Mouse (Mus musculus) liver, embryonic 15.5 days (tissue): ENCODE data around the gene Nptn. TPM values are rescaled to one million over a fixed set of nuclear protein-coding genes. Genes with fewer than 3 reads are reported as not detected.
"Not testable (repeated sequence)": the region's sequence is repeated elsewhere in the genome, so short reads cannot be mapped to it uniquely, and the experiment has no call there.

Experiments used
- ATAC-seq: fragments of 200-750 bp; cut with Nextera tagmentation; 2 replicates; pipeline ENCODE4 v1.8.0; 2017; ENCODE audit warnings: moderate number of reproducible peaks, mild to moderate bottlenecking, moderate library complexity; ENCODE audit not compliant: insufficient read depth
- H3K27ac ChIP-seq: fragments of 300-500 bp; sonication (generic); replicated peaks from 2 replicates; pipeline ENCODE4 v1.5.1; 2015; ENCODE audit warnings: mild to moderate bottlenecking, inconsistent platforms
- H3K27me3 ChIP-seq: fragments of 300-500 bp; sonication (generic); 2 replicates; pipeline ENCODE4 v1.6.1; 2015; ENCODE audit warnings: mild to moderate bottlenecking, inconsistent platforms
- H3K36me3 ChIP-seq: fragments of 300-500 bp; sonication (generic); replicated peaks from 2 replicates; pipeline ENCODE4 v1.6.1; 2015; ENCODE audit warnings: moderate library complexity, mild to moderate bottlenecking, inconsistent platforms
- H3K4me1 ChIP-seq: fragments of 300-500 bp; sonication (generic); replicated peaks from 2 replicates; pipeline ENCODE4 v1.6.1; 2015; ENCODE audit warnings: inconsistent platforms
- H3K4me2 ChIP-seq: fragments of 300-500 bp; sonication (generic); 2 replicates; pipeline ENCODE4 v1.6.1; 2015; ENCODE audit warnings: moderate library complexity, mild to moderate bottlenecking, inconsistent platforms
- H3K4me3 ChIP-seq: fragments of 300-500 bp; sonication (generic); replicated peaks from 2 replicates; pipeline ENCODE4 v1.5.1; 2015; ENCODE audit warnings: mild to moderate bottlenecking, inconsistent platforms
- H3K9ac ChIP-seq: fragments of 300-500 bp; sonication (generic); 2 replicates; pipeline ENCODE4 v1.6.1; 2015; ENCODE audit warnings: moderate library complexity, mild to moderate bottlenecking, inconsistent platforms
- H3K9me3 ChIP-seq: fragments of 300-500 bp; sonication (generic); replicated peaks from 2 replicates; pipeline ENCODE4 v1.6.1; 2016; ENCODE audit warnings: inconsistent platforms
- WGBS: fragments of 180-500 bp; shearing (Covaris S2); methylation state at CpG from one replicate; pipeline ENCODE4 v1.1.7; 2015; ENCODE audit warnings: mixed read lengths; ENCODE audit not compliant: insufficient replicate concordance; 5-methylcytosine and 5-hydroxymethylcytosine counted together
- polyA plus RNA-seq: library from polyadenylated mRNA; unstranded; fragments of >200 nt; fragmentation: Nextera tagmentation; extraction: Ambion mirVana; gene quantifications from 2 replicates; pipeline ENCODE4 v1.2.1, GENCODE M21; 2015

Gene Nptn
- polyA plus RNA-seq, 1 experiment from 2014 or later, result 87.9 TPM

GRCm38 (mm10) chr9:58549694-58550093 lies 32.3 kb upstream of the Nptn start:
- Histone ChIP-seq H3K4me2 (no peak overlapping the region), H3K4me3 (no peak overlapping the region), H3K27me3 (peaks cover 41% of the 10 kb centered on the region), H3K9me3 (no peaks in the 10 kb centered on the region), H3K27ac (no peak overlapping the region), H3K36me3 (no peaks in the 10 kb centered on the region), H3K9ac (no peak overlapping the region), H3K4me1 (peaks cover 7% of the 10 kb centered on the region)
- WGBS, result 58% methylated on average over 3 of the region's 3 CpGs
- no peak for ATAC-seq

DNA sequence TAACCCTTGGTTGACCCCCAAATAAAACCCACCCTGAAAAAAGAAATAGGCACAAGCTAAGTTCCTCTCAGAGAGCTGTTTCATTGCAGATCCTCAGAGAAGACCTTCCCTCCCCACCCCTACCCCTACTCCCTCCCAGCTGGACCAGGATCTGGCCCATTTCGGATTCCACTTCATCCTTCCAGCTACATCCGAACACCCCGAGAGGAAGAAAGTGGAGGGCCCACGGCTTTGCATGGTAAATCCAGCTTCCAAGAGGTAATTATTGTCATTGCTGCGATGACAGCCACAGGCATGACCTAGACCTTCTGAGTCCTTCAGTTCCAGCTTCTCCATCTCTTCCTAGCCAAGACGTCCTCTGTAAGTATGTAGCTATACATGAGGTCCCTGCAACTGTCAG lies 31.1 kb upstream of the Nptn start:
- no peak overlapping the region for H3K27ac ChIP-seq
- no peak overlapping the region for H3K9ac ChIP-seq
- no peak overlapping the region for H3K4me2 ChIP-seq
- H3K4me3 ChIP-seq, result no peak overlapping the region
- ATAC-seq, result no peak
- H3K36me3 ChIP-seq, result no peaks in the 10 kb centered on the region
- no peaks in the 10 kb centered on the region for H3K9me3 ChIP-seq
- H3K27me3 ChIP-seq, result peaks cover 54% of the 10 kb centered on the region
- H3K4me1 ChIP-seq, result peaks cover 19% of the 10 kb centered on the region
- 77% methylated on average over 6 of the region's 6 CpGs for WGBS

DNA sequence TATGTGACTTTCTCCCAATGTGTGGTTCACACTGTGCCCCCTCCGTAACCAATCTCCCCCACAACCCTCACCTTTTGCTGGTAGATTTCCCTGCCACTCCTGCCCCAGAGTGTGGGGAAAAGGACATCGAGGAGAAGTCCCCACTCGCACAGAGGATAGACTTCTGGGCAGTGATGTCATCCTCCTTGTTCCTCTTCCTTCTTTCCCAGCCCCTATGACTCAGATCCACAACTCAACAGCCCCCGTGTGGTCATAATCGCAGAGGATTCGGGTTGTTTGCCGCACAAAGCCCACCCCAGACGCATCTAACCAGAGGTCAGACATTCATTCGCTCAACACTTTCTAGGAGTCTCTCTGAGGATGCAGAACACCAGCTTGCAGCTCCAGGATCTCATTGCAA lies 30.0 kb upstream of the Nptn start:
- no peaks in the 10 kb centered on the region for H3K9me3 ChIP-seq
- no peak overlapping the region for H3K4me2 ChIP-seq
- no peak overlapping the region for H3K27ac ChIP-seq
- peaks cover 64% of the 10 kb centered on the region for H3K27me3 ChIP-seq
- 21% methylated on average over 9 of the region's 9 CpGs for WGBS
- no peak overlapping the region for H3K9ac ChIP-seq
- H3K4me3 ChIP-seq, result no peak overlapping the region
- no peak for ATAC-seq
- H3K4me1 ChIP-seq, result peaks cover 19% of the 10 kb centered on the region
- no peaks in the 10 kb centered on the region for H3K36me3 ChIP-seq

GRCm38 (mm10) chr9:58554056-58554907 lies 27.8 kb upstream of the Nptn start:
- ATAC-seq, result no peak
- Histone ChIP-seq H3K27ac (no peak overlapping the region), H3K9me3 (no peaks in the 10 kb centered on the region)

DNA sequence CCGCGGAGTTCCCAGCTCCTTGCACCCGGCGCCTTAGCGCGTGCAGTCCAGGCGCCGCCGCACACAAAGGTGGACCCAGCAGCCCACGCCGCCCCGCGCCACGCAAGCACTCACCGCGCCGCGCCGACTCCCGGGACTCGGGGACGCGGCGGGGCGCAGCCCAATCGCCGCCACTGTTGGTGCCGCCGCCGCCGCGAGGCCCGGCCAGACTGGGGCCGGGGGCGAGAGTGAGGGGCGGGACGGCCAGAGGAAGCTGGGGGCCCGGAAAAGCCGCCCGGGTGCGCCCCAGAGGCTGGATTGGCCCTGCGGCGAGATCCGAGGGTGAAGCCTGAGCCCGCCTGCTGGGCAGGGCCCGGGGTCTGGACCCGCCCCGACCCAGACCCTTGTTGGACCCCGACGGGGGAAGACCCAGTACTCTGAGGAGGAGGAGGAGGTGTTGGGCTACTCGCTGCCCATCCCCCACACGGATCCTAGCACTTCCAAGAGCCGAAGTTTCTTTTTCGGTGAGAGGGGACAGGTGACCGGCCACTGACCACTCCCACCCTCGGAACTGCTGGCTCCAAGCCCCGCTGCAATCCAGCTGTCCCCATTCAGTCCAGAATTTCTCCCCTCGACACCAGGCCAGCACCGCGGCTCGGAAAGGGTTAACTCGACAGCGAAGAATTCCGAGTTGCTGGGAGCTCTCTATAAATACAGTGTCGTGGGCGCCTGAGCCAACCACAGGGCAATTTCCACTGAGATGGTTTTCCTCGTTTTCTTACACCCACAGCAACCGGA lies 26.9 kb upstream of the Nptn start, which contains the start of gene Cd276:
Gene Cd276, minus strand, starts transcription at position 530 of the 777 bp plus-strand sequence.
- Histone ChIP-seq H3K9me3 (no peaks in the 10 kb centered on the region), H3K4me3 (peak within 1 kb of the TSS; percentile 59), H3K27me3 (peaks cover 83% of the 10 kb centered on the region), H3K4me1 (peaks cover 25% of the 10 kb centered on the region), H3K9ac (peak within 1 kb of the TSS; percentile 49), H3K36me3 (no peaks in the 10 kb centered on the region), H3K27ac (no peak within 1 kb of the TSS), H3K4me2 (peak within 1 kb of the TSS; percentile 75)
- whole genome bisulfite sequencing, result under 1% methylated on average over 68 of the region's 68 CpGs
- peak; percentile 42; the same call in 1 of the 2 replicates for ATAC-seq

More at GRCm38 (mm10) chr9:58554056-58554907, 27.8 kb upstream of the Nptn start:
- H3K4me3 ChIP-seq, result peak overlapping the region; percentile 59
- H3K27me3 ChIP-seq, result peaks cover 79% of the 10 kb centered on the region
- H3K4me2 ChIP-seq, result peak overlapping the region; percentile 75
- H3K36me3 ChIP-seq, result no peaks in the 10 kb centered on the region
- H3K4me1 ChIP-seq, result peaks cover 25% of the 10 kb centered on the region
- H3K9ac ChIP-seq, result peak overlapping the region; percentile 49
- WGBS, result 17% methylated on average over 23 of the region's 23 CpGs

GRCm38 (mm10) chr9:58555685-58556414 lies 26.2 kb upstream of the Nptn start:
- no peak for ATAC-seq
- H3K9me3 ChIP-seq, result no peaks in the 10 kb centered on the region
- no peak overlapping the region for H3K27ac ChIP-seq
- no peaks in the 10 kb centered on the region for H3K36me3 ChIP-seq
- H3K4me1 ChIP-seq, result peaks cover 25% of the 10 kb centered on the region
- 10% methylated on average over 9 of the region's 9 CpGs for WGBS
- no peak overlapping the region for H3K9ac ChIP-seq
- peak overlapping the region; percentile 75 for H3K4me2 ChIP-seq
- peaks cover 80% of the 10 kb centered on the region for H3K27me3 ChIP-seq
- H3K4me3 ChIP-seq, result peak overlapping the region; percentile 59

DNA sequence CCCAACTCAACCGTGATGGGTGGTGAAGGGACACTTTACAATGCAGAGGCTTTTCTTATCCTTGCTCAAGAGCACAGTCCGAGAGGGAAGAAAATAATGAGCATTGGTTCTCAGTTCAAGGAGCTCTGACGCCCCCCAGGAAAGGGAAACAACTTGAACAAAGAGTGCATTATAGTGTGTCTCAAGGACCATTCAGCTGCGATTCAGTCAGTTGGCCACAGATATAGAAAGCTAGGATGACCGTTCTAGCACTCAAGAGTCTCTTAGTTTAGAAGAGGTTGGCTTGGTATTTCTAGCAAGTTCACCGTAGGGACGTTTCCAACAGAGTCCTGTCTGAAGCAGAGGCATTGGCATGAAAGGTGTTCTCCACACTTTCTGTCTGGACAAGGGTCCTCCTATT lies 25.4 kb upstream of the Nptn start:
- Histone ChIP-seq H3K4me3 (no peak overlapping the region), H3K4me1 (peaks cover 25% of the 10 kb centered on the region), H3K27ac (no peak overlapping the region), H3K4me2 (no peak overlapping the region), H3K9ac (no peak overlapping the region), H3K27me3 (peaks cover 76% of the 10 kb centered on the region), H3K36me3 (no peaks in the 10 kb centered on the region), H3K9me3 (no peaks in the 10 kb centered on the region)
- 48% methylated on average over 7 of the region's 7 CpGs for WGBS
- no peak for ATAC-seq

GRCm38 (mm10) chr9:58557457-58558455 lies 24.3 kb upstream of the Nptn start:
- Histone ChIP-seq H3K27me3 (peaks cover 71% of the 10 kb centered on the region), H3K9ac (no peak overlapping the region), H3K9me3 (no peaks in the 10 kb centered on the region), H3K4me1 (peaks cover 25% of the 10 kb centered on the region), H3K4me3 (no peak overlapping the region), H3K27ac (no peak overlapping the region), H3K36me3 (no peaks in the 10 kb centered on the region), H3K4me2 (no peak overlapping the region)
- ATAC-seq, result no peak
- WGBS, result 15% methylated on average over 3 of the region's 3 CpGs

GRCm38 (mm10) chr9:58560211-58560610 lies 21.8 kb upstream of the Nptn start:
- peaks cover 46% of the 10 kb centered on the region for H3K27me3 ChIP-seq
- H3K27ac ChIP-seq, result no peak overlapping the region
- no peak for ATAC-seq
- H3K36me3 ChIP-seq, result no peaks in the 10 kb centered on the region
- no peak overlapping the region for H3K4me2 ChIP-seq
- H3K9ac ChIP-seq, result no peak overlapping the region
- H3K9me3 ChIP-seq, result no peaks in the 10 kb centered on the region
- peaks cover 12% of the 10 kb centered on the region for H3K4me1 ChIP-seq
- WGBS, result 12% methylated on average over 3 of the region's 3 CpGs
- no peak overlapping the region for H3K4me3 ChIP-seq

DNA sequence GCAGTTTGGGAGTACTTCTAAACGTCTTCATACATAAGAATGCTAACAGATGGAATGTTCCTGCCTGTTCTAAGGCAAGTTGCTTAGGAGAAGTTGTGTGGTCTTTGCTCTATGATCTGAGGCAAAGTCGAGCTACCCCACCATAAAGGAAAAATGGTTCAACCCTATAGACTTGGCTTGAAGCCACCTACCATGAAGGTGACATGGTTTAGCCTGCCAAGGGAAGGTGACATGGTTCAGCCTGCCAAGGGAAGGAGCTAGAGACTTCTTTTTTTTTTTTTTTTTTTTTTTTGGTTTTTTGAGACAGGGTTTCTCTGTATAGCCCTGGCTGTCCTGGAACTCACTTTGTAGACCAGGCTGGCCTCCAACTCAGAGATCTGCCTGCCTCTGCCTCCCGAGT lies 16.1 kb upstream of the Nptn start:
- not testable (repeated sequence) for H3K9ac ChIP-seq, H3K36me3 ChIP-seq, H3K4me2 ChIP-seq, H3K9me3 ChIP-seq, H3K4me3 ChIP-seq, ATAC-seq, H3K27ac ChIP-seq, H3K4me1 ChIP-seq
- WGBS, result 47% methylated on average over 3 of the region's 3 CpGs
- H3K27me3 ChIP-seq, result peaks cover 15% of the 10 kb centered on the region
